Mouse (Mus musculus) heart, embryonic 14.5 days (tissue): ENCODE measurements around the gene Snapc3. TPM values are rescaled to one million over a fixed set of nuclear protein-coding genes. Genes with fewer than 3 reads are reported as not detected.

Source experiments
- ATAC-seq: fragments of 200-750 bp; cut with Nextera tagmentation; 2 replicates; pipeline ENCODE4 v1.8.0; 2017; ENCODE audit warnings: low read depth, moderate TSS enrichment; ENCODE audit not compliant: insufficient number of reproducible peaks, insufficient read depth, low FRiP score
- H3K27ac ChIP-seq, 2 experiments: fragments of 200-500 bp in 1 of 2; fragments of 300-500 bp in 1 of 2; sonication (generic) in 1 of 2; replicated peaks in 1 of 2; 2 replicates each; pipeline ENCODE4 v1.5.1; 2012 to 2014; ENCODE audit warnings: low read depth in 2 of 2, low read length in 2 of 2, control low read depth in 1 of 2, mild to moderate bottlenecking in 1 of 2, mixed read lengths in 1 of 2; ENCODE audit not compliant: control insufficient read depth in 1 of 2, insufficient read depth in 1 of 2
- H3K27me3 ChIP-seq: fragments of 300-500 bp; sonication (generic); 2 replicates; pipeline ENCODE4 v1.6.1; 2014; ENCODE audit warnings: mild to moderate bottlenecking, low read length, control low read depth; ENCODE audit not compliant: control insufficient read depth, insufficient read depth
- H3K36me3 ChIP-seq: fragments of 300-500 bp; sonication (generic); 2 replicates; pipeline ENCODE4 v1.6.1; 2014; ENCODE audit warnings: mild to moderate bottlenecking, control low read depth, low read length, mixed read lengths; ENCODE audit not compliant: control insufficient read depth, insufficient read depth
- H3K4me1 ChIP-seq, 2 experiments: fragments of 200-500 bp in 1 of 2; fragments of 300-500 bp in 1 of 2; sonication (generic) in 1 of 2; 2 replicates each; pipeline ENCODE4 v1.6.1; 2012 to 2014; ENCODE audit warnings: low read length in 2 of 2, control low read depth in 1 of 2, mixed read lengths in 1 of 2; ENCODE audit not compliant: control insufficient read depth in 2 of 2, insufficient read depth in 2 of 2
- H3K4me2 ChIP-seq: fragments of 300-500 bp; sonication (generic); 2 replicates; pipeline ENCODE4 v1.6.1; 2014; ENCODE audit warnings: mild to moderate bottlenecking, low read length
- H3K4me3 ChIP-seq, 2 experiments: fragments of 200-500 bp in 1 of 2; fragments of 300-500 bp in 1 of 2; sonication (generic) in 1 of 2; 2 replicates each; pipeline ENCODE4 v1.5.1; 2012 to 2014; ENCODE audit warnings: low read length in 2 of 2, mild to moderate bottlenecking in 2 of 2, control low read depth in 1 of 2, low read depth in 1 of 2, moderate library complexity in 1 of 2; ENCODE audit not compliant: control insufficient read depth in 1 of 2, insufficient read depth in 1 of 2
- H3K9ac ChIP-seq: fragments of 300-500 bp; sonication (generic); 2 replicates; pipeline ENCODE4 v1.6.1; 2014; ENCODE audit warnings: mild to moderate bottlenecking, low read length
- H3K9me3 ChIP-seq: fragments of 300-500 bp; sonication (generic); 2 replicates; pipeline ENCODE4 v1.6.1; 2016; ENCODE audit warnings: low read length, control low read depth; ENCODE audit not compliant: control insufficient read depth
- WGBS: fragments of 180-500 bp; shearing (Covaris S2); extraction: QIAGEN DNeasy Blood & Tissue Kit; methylation state at CpG from one replicate; pipeline ENCODE4 v1.1.7; 2014; 5-methylcytosine and 5-hydroxymethylcytosine counted together
- polyA plus RNA-seq: library from polyadenylated mRNA; unstranded; fragments of >200 nt; fragmentation: Nextera tagmentation; extraction: Ambion mirVana; gene quantifications from 2 replicates; pipeline ENCODE4 v1.2.1, GENCODE M21; 2014

Snapc3 gene
- polyA plus RNA-seq, 1 experiment from 2014 or later, result 33.7 TPM

- 43% methylated on average over 6 of the region's 6 CpGs for WGBS
- H3K4me2 ChIP-seq, result no peak overlapping the region
- ATAC-seq, result no peak
- H3K36me3 ChIP-seq, result no peaks in the 10 kb centered on the region
- H3K9ac ChIP-seq, result no peak overlapping the region
- H3K4me1 ChIP-seq, result no peaks in the 10 kb centered on the region
- no peaks in the 10 kb centered on the region for H3K9me3 ChIP-seq
- H3K27ac ChIP-seq, result no peak overlapping the region
- H3K4me3 ChIP-seq, result no peak overlapping the region
- no peaks in the 10 kb centered on the region for H3K27me3 ChIP-seq
These were observed 33.5 kb upstream of the Snapc3 start for GRCm38 (mm10) chr4:83383899-83384490.

GRCm38 (mm10) chr4:83385091-83385490 is 32.4 kb upstream of the Snapc3 start:
- Histone ChIP-seq H3K27ac (no peak overlapping the region), H3K36me3 (no peaks in the 10 kb centered on the region), H3K4me1 (no peaks in the 10 kb centered on the region), H3K9me3 (no peaks in the 10 kb centered on the region), H3K27me3 (no peaks in the 10 kb centered on the region), H3K9ac (no peak overlapping the region), H3K4me2 (no peak overlapping the region), H3K4me3 (no peak overlapping the region)
- ATAC-seq, result no peak

GRCm38 (mm10) chr4:83390551-83390950 is 27.0 kb upstream of the Snapc3 start:
- ATAC-seq, result no peak

GRCm38 (mm10) chr4:83391956-83392355 is 25.6 kb upstream of the Snapc3 start:
- Histone ChIP-seq H3K4me3 (no peak overlapping the region), H3K27me3 (no peaks in the 10 kb centered on the region), H3K9ac (no peak overlapping the region), H3K27ac (no peak overlapping the region), H3K9me3 (no peaks in the 10 kb centered on the region), H3K36me3 (no peaks in the 10 kb centered on the region), H3K4me2 (no peak overlapping the region), H3K4me1 (no peaks in the 10 kb centered on the region)
- no peak for ATAC-seq
- WGBS, result 31% methylated on average over 3 of the region's 3 CpGs

More at GRCm38 (mm10) chr4:83390551-83390950, 27.0 kb upstream of the Snapc3 start:
- no peak overlapping the region for H3K4me3 ChIP-seq
- no peak overlapping the region for H3K9ac ChIP-seq
- WGBS, result 32% methylated on average over 2 of the region's 2 CpGs
- H3K27me3 ChIP-seq, result no peaks in the 10 kb centered on the region
- H3K4me2 ChIP-seq, result no peak overlapping the region
- H3K27ac ChIP-seq, result no peak overlapping the region
- H3K4me1 ChIP-seq, result no peaks in the 10 kb centered on the region
- no peaks in the 10 kb centered on the region for H3K36me3 ChIP-seq
- no peaks in the 10 kb centered on the region for H3K9me3 ChIP-seq

GRCm38 (mm10) chr4:83393733-83394132 is 23.8 kb upstream of the Snapc3 start:
- no peak overlapping the region for H3K27ac ChIP-seq
- WGBS, result 78% methylated on average over 1 of the region's 1 CpGs
- H3K36me3 ChIP-seq, result no peaks in the 10 kb centered on the region
- no peaks in the 10 kb centered on the region for H3K27me3 ChIP-seq
- H3K4me2 ChIP-seq, result no peak overlapping the region
- no peak overlapping the region for H3K9ac ChIP-seq
- no peaks in the 10 kb centered on the region for H3K4me1 ChIP-seq
- no peaks in the 10 kb centered on the region for H3K9me3 ChIP-seq
- no peak overlapping the region for H3K4me3 ChIP-seq
- no peak for ATAC-seq

- H3K27me3 ChIP-seq, result no peaks in the 10 kb centered on the region
- 88% methylated on average over 4 of the region's 4 CpGs for WGBS
- H3K9me3 ChIP-seq, result no peaks in the 10 kb centered on the region
- H3K4me1 ChIP-seq, result no peaks in the 10 kb centered on the region
- no peak overlapping the region for H3K9ac ChIP-seq
- H3K4me3 ChIP-seq, result no peak overlapping the region
- no peak for ATAC-seq
- H3K4me2 ChIP-seq, result no peak overlapping the region
- H3K36me3 ChIP-seq, result no peaks in the 10 kb centered on the region
- H3K27ac ChIP-seq, result no peak overlapping the region
These were observed 21.2 kb upstream of the Snapc3 start for GRCm38 (mm10) chr4:83396346-83396745.

- Histone ChIP-seq H3K9ac (no peak overlapping the region), H3K4me2 (no peak overlapping the region), H3K4me1 (no peaks in the 10 kb centered on the region), H3K4me3 (no peak overlapping the region), H3K36me3 (no peaks in the 10 kb centered on the region), H3K9me3 (no peaks in the 10 kb centered on the region), H3K27ac (no peak overlapping the region), H3K27me3 (no peaks in the 10 kb centered on the region)
- 70% methylated on average over 9 of the region's 9 CpGs for WGBS
- no peak for ATAC-seq
These were observed 20.3 kb upstream of the Snapc3 start for GRCm38 (mm10) chr4:83396996-83397770.
